Mouse (Mus musculus) left cerebral cortex, adult 6 months (tissue): Measurements from ENCODE around the gene Cul5. TPM values are rescaled to one million over a fixed set of nuclear protein-coding genes. Genes with fewer than 3 reads are reported as not detected.

Source experiments
- long read RNA-seq, 2 experiments: library from polyadenylated mRNA; unstranded; transcript quantifications; one replicate each; pipeline ENCODE4 v2.0.0; 2019 to 2020
- polyA plus RNA-seq: library from polyadenylated mRNA; unstranded; fragments of <200 nt; fragmentation: Nextera tagmentation; gene quantifications from 2 replicates; pipeline ENCODE4 v1.2.3, GENCODE M21; 2021

Gene Cul5
- polyA plus RNA-seq = 37.7 and 66.1 TPM in 2 replicates
- long read RNA-seq, experiment 1, full-length matches to known transcripts = 50 of 162 reads
- long read RNA-seq, experiment 1, partial matches to known transcripts = 66 of 162 reads
- long read RNA-seq, experiment 1, other reads (novel, unspliced or antisense) = 46 of 162 reads
- long read RNA-seq, experiment 2, partial matches to known transcripts = 114 of 156 reads
- long read RNA-seq, experiment 2, other reads (novel, unspliced or antisense) = 36 of 156 reads

GRCm38 (mm10) chr9:53669680-53670219 is at the start of gene Cul5:
TSS of gene Cul5 (minus strand) at chr9:53670014.

GRCm38 (mm10) chr9:53705992-53706696 is 36.3 kb upstream of the Cul5 start, which contains the start of gene Rab39:
TSS of gene Rab39 (minus strand) at chr9:53706232.

GRCm38 (mm10) chr9:53609968-53610781 is 59.6 kb downstream of the Cul5 start, which contains the start of gene Acat1:
TSS of gene Acat1 (minus strand) at chr9:53610382.

Other genes starting within 250 kb of the Cul5 start
- gene Atm, start 133.3 kb downstream of the Cul5 start, polyA plus RNA-seq = 2.1 and 2.6 TPM in 2 replicates
- 4.8 and 7.0 TPM in 2 replicates for gene Npat, start 133.0 kb downstream of the Cul5 start, polyA plus RNA-seq
- 55.0 and 62.7 TPM in 2 replicates for gene Acat1, start 59.6 kb downstream of the Cul5 start, polyA plus RNA-seq
- 0.55 and 0.61 TPM in 2 replicates for gene Rab39, start 36.2 kb upstream of the Cul5 start, polyA plus RNA-seq
- gene Slc35f2, start 101.5 kb upstream of the Cul5 start, polyA plus RNA-seq = 2.3 and 3.0 TPM in 2 replicates
- gene Sln, start 180.2 kb upstream of the Cul5 start, polyA plus RNA-seq = 0.65 and 0.75 TPM in 2 replicates